ENCODE assay signal across 22 mouse cellular contexts in the genomic region with DNA sequence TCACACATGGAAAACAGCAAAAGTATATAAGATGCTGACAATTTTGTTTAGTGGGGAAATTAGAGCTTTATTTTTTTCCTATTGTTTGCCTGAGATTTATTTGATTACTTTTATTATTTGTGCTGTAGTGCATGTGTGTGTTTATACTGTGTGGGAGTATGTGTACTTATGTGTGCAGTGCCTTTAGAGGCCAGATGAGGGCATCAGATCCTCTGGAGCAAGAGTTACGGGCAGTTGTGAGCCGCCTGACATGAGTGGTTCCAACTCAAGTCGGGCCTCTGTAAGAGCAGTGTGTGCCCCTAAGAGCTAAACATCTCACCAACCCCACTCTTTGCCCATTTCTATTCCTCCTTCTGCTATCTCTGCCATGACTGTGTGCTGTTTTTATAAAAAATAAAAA. TPM values are rescaled to one million over a fixed set of nuclear protein-coding genes. Genes with fewer than 3 reads are reported as not detected.
DNase-seq lines count a peak whose midpoint lies in the region; ATAC-seq and TF ChIP-seq lines count a peak whose summit lies in the region.
"Had no signal": no experiment of that assay in that cellular context is flagged by ENCODE, and none has a peak within 500 bp of the region (broad histone marks: within the 10 kb centered on the region; RNA-seq: fewer than 3 reads in every experiment).

No protein-coding gene starts in this region.

- H3K36me3 ChIP-seq in ES-E14 (ENCODE audit: control insufficient read depth, insufficient read depth, low read length, poor library complexity, severe bottlenecking): no peaks in the 10 kb centered on the region
- no peaks in the 10 kb centered on the region for H3K36me3 ChIP-seq in stomach, postnatal 0 days (ENCODE audit: control insufficient read depth, insufficient read depth, low read length)
- no peaks in the 10 kb centered on the region for H3K36me3 ChIP-seq in forebrain, embryonic 12.5 days (replicated peaks)
- H3K36me3 ChIP-seq: embryonic facial prominence, embryonic 13.5 days; heart, embryonic 13.5 days; hindbrain, embryonic 12.5 days; intestine, embryonic 15.5 days had no signal

- in situ Hi-C loops in ES-E14 (cut with MboI; ENCODE audit: low sequenced_read_pairs in 2 of 2, unreplicated experiment in 2 of 2): no loop called here

- H3K4me2 ChIP-seq in stomach, postnatal 0 days (replicated peaks; ENCODE audit: low read depth): no peak overlapping the region
- no peak overlapping the region for H3K4me2 ChIP-seq in forebrain, embryonic 12.5 days
- H3K4me2 ChIP-seq: embryonic facial prominence, embryonic 13.5 days; forebrain, embryonic 13.5 days; heart, embryonic 13.5 days; hindbrain, embryonic 12.5 days; intestine, embryonic 15.5 days had no signal

- 0 out of 4 replicates have a peak, but pooled peaks cover 0 to 2% of the 10 kb centered on the region in 2 experiments for H3K4me1 ChIP-seq in ES-E14 (ENCODE audit: control insufficient read depth in 2 of 2, insufficient read depth in 2 of 2, low read length in 2 of 2, poor library complexity in 1 of 2)
- H3K4me1 ChIP-seq in stomach, postnatal 0 days (replicated peaks; ENCODE audit: control insufficient read depth, insufficient read depth): no peaks in the 10 kb centered on the region
- peaks cover 18% of the 10 kb centered on the region for H3K4me1 ChIP-seq in forebrain, embryonic 12.5 days

- no peak overlapping the region for H3K27ac ChIP-seq in left cerebral cortex, adult 2 months
- no peak overlapping the region for H3K27ac ChIP-seq in ES-E14 (ENCODE audit: insufficient read depth, low read depth, low read length, poor library complexity, severe bottlenecking)
- no peak overlapping the region for H3K27ac ChIP-seq in stomach, postnatal 0 days (replicated peaks)
- no peak overlapping the region for H3K27ac ChIP-seq in forebrain, embryonic 12.5 days
- H3K27ac ChIP-seq: embryonic facial prominence, embryonic 13.5 days; forebrain, embryonic 13.5 days; heart, embryonic 13.5 days; hindbrain, embryonic 12.5 days; intestine, embryonic 15.5 days had no signal

- WGBS in stomach, postnatal 0 days: 96% methylated on average over 3 of the region's 3 CpGs
- WGBS in forebrain, embryonic 12.5 days: 93% methylated on average over 3 of the region's 3 CpGs

- H3K4me3 ChIP-seq in left cerebral cortex, adult 2 months: no peak overlapping the region
- no peak overlapping the region for H3K4me3 ChIP-seq in ES-E14 (ENCODE audit: insufficient read depth in 1 of 2, low read depth in 1 of 2, low read length in 2 of 2, poor library complexity in 1 of 2, severe bottlenecking in 1 of 2)
- no peak overlapping the region for H3K4me3 ChIP-seq in stomach, postnatal 0 days (ENCODE audit: low read depth, low read length)
- H3K4me3 ChIP-seq in forebrain, embryonic 12.5 days (replicated peaks): no peak overlapping the region
- H3K4me3 ChIP-seq: embryonic facial prominence, embryonic 13.5 days; forebrain, embryonic 13.5 days; heart, embryonic 13.5 days; hindbrain, embryonic 12.5 days; intestine, embryonic 15.5 days had no signal

- H3K27me3 ChIP-seq in stomach, postnatal 0 days (ENCODE audit: control insufficient read depth, insufficient read depth, low read length): no peaks in the 10 kb centered on the region; the same call in 1 of the 2 replicates
- H3K27me3 ChIP-seq in forebrain, embryonic 12.5 days: no peaks in the 10 kb centered on the region
- H3K27me3 ChIP-seq: CH12.LX; embryonic facial prominence, embryonic 13.5 days; forebrain, embryonic 13.5 days; hindbrain, embryonic 12.5 days; intestine, embryonic 15.5 days had no signal

- peak; percentile 11 for TF ChIP-seq CTCF in left cerebral cortex, adult 2 months (IDR thresholded peaks at IDR 0.05)
- TF ChIP-seq CTCF in stomach, postnatal 0 days (IDR thresholded peaks at IDR 0.05; ENCODE audit: low read depth): 0 out of 2 replicates have a peak, but pooled peaks have one; percentile 16

- DNase-seq in heart, adult 11 months: peak; percentile 74
- no peak for DNase-seq in heart, adult 18-20 months
- DNase-seq in left cerebral cortex, adult 2 months (ENCODE audit: extremely low spot score in 1 of 2, low spot score in 2 of 2): no peak
- DNase-seq in left cerebral cortex, postnatal 25 days (ENCODE audit: low spot score in 2 of 2): no peak
- no peak for DNase-seq in ES-E14 (ENCODE audit: low read depth, low spot score)
- no peak for DNase-seq in stomach, postnatal 0 days (ENCODE audit: low spot score)
- DNase-seq: adrenal gland, adult 2 months; adrenal gland, postnatal 25 days; cerebellum, adult 8-10 months; cerebellum, postnatal 25 days; forebrain, postnatal 0 days; heart, postnatal 10 days; heart, postnatal 4 days; kidney, adult 18-20 months had no signal

- H3K9me3 ChIP-seq in ES-E14 (ENCODE audit: control insufficient read depth, insufficient read depth, low read depth, low read length): no peaks in the 10 kb centered on the region
- no peaks in the 10 kb centered on the region for H3K9me3 ChIP-seq in stomach, postnatal 0 days (ENCODE audit: control insufficient read depth, low read length)
- H3K9me3 ChIP-seq in forebrain, embryonic 12.5 days: peaks cover 8% of the 10 kb centered on the region; the same call in 1 of the 2 replicates
- H3K9me3 ChIP-seq: forebrain, embryonic 13.5 days; intestine, embryonic 15.5 days had no signal

- ATAC-seq in stomach, postnatal 0 days (ENCODE audit: low FRiP score, low TSS enrichment): no peak
- ATAC-seq in forebrain, embryonic 12.5 days (ENCODE audit: low FRiP score): no peak
- ATAC-seq: forebrain, embryonic 13.5 days; forebrain, postnatal 0 days; intestine, embryonic 15.5 days had no signal

- no peak overlapping the region for H3K9ac ChIP-seq in ES-E14 (ENCODE audit: insufficient read depth, low read depth, low read length, poor library complexity, severe bottlenecking)
- no peak overlapping the region for H3K9ac ChIP-seq in stomach, postnatal 0 days (ENCODE audit: low read length)
- no peak overlapping the region for H3K9ac ChIP-seq in forebrain, embryonic 12.5 days
- H3K9ac ChIP-seq: embryonic facial prominence, embryonic 13.5 days; forebrain, embryonic 13.5 days; forebrain, postnatal 0 days; heart, embryonic 13.5 days; hindbrain, embryonic 12.5 days; intestine, embryonic 15.5 days had no signal

- intact Hi-C loops in left cerebral cortex, adult 2 months (cut with DNase I): no loop called here
- intact Hi-C loops in left cerebral cortex, postnatal 25 days (cut with DNase I): no loop called here

- TF ChIP-seq EP300 in stomach, postnatal 0 days (optimal IDR thresholded peaks at IDR 0.05): no peak

TF ChIP-seq in ES-E14, 5 proteins besides CTCF, POLR2A, EP300 and RAD21:
- TF ChIP-seq CHD2 (IDR thresholded peaks at IDR 0.05; ENCODE audit: low read depth, low read length): no peak
- TF ChIP-seq ZC3H11A (IDR thresholded peaks at IDR 0.05; ENCODE audit: borderline replicate concordance, low read depth, low read length): peak; percentile 11; the same call in 1 of the 2 replicates

RNA-seq across cellular contexts. Expression of gene Sobp, which starts 7.5 kb away (rescaled TPM):
- total RNA-seq in heart, adult 18-20 months (2021): 10 to 100 TPM; 12.3 to 15.4 TPM
- 10 to 100 TPM; 76.4 to 77.1 TPM for total RNA-seq in left cerebral cortex, adult 2 months (2021)
- total RNA-seq in left cerebral cortex, postnatal 25 days (2021): 10 to 100 TPM; 71.3 to 84.9 TPM
- 0.31 and 0.42 TPM in 2 replicates for total RNA-seq in ES-E14 (2012; rRNA removed)
- 0.75 and 1.2 TPM in 2 replicates for polyA plus RNA-seq in stomach, postnatal 0 days (2015; fragmentation: Nextera tagmentation; extraction: Ambion mirVana)
- polyA plus RNA-seq in forebrain, embryonic 12.5 days (2016; fragmentation: Nextera tagmentation; extraction: Ambion mirVana): 8.0 and 8.9 TPM in 2 replicates
- total RNA-seq: MEL had no signal

RNA-seq across cellular contexts. Expression of gene 9030612E09Rik, which starts 7.7 kb away (rescaled TPM):
- 1 to 10 TPM; 2.9 to 3.8 TPM for total RNA-seq in heart, adult 18-20 months (2021)
- 1 to 10 TPM; 2.6 to 3.3 TPM for total RNA-seq in left cerebral cortex, adult 2 months (2021)
- 1 to 10 TPM; 1.7 to 2.4 TPM for total RNA-seq in left cerebral cortex, postnatal 25 days (2021)
- total RNA-seq in ES-E14 (2012; rRNA removed): not detected in 2 replicates
- 0.18 and 0.48 TPM in 2 replicates for polyA plus RNA-seq in stomach, postnatal 0 days (2015; fragmentation: Nextera tagmentation; extraction: Ambion mirVana)
- 1.4 and 2.3 TPM in 2 replicates for polyA plus RNA-seq in forebrain, embryonic 12.5 days (2016; fragmentation: Nextera tagmentation; extraction: Ambion mirVana)
- total RNA-seq: MEL had no signal

RNA-seq across cellular contexts. Expression of gene Pdss2, which starts 54.5 kb away (rescaled TPM):
- 10 to 100 TPM; 35.0 to 35.9 TPM for total RNA-seq in heart, adult 18-20 months (2021)
- total RNA-seq in left cerebral cortex, adult 2 months (2021): 10 to 100 TPM; 16.9 to 17.2 TPM
- 10 to 100 TPM; 14.8 to 15.7 TPM for total RNA-seq in left cerebral cortex, postnatal 25 days (2021)
- 16.6 and 18.8 TPM in 2 replicates for total RNA-seq in ES-E14 (2012; rRNA removed)
- 6.1 and 6.2 TPM in 2 replicates for polyA plus RNA-seq in stomach, postnatal 0 days (2015; fragmentation: Nextera tagmentation; extraction: Ambion mirVana)
- 17.0 and 17.8 TPM in 2 replicates for polyA plus RNA-seq in forebrain, embryonic 12.5 days (2016; fragmentation: Nextera tagmentation; extraction: Ambion mirVana)
